Mouse (Mus musculus): ENCODE results near the gene Dag1.
"Not testable (repeated sequence)": the region's sequence is repeated elsewhere in the genome, so short reads cannot be mapped to it uniquely, and the experiment has no call there.

Gene Dag1

DNA sequence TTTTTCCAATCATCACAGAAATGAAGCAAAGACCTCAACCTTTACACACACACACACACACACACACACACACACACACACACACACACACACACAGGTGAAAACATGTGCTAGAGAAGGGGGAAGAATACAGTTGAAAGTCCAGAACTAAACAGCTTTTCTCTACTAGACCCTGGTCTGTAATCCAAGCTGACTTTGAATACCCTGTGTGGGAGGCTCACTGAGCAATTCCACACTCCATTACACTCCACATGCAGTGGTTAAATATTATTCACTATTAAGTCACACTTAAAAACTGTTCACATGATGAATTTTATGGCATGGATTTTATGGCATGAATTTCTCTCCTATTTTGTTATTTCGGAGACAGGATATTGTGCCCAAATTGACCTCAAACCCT is 40.1 kb downstream of the Dag1 start:
- DNase-seq (ENCODE audit: low spot score), result no peak

DNA sequence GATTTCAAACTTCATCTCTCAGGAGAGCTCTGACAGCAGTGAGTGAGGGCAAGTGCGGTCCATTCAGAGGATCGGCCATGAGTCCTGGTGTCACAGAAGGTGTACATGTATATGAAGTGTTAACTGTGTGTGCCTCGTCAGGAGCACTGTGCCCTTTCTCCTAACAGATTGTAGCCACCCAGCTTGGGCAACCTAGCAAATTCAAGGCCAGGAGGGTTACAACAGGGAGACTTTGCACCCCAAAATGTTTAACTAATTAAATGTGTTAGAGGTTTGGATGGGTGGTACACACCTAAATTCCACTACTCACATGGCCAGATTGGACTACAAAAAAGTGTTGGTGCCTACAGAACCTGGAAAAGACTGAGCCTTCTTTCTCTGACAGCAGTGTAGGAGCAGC is 42.2 kb downstream of the Dag1 start:
- no peak for DNase-seq (ENCODE audit: low spot score)

GRCm38 (mm10) chr9:108220380-108220774 is 43.4 kb downstream of the Dag1 start:
- no peak for DNase-seq (ENCODE audit: low spot score)

DNA sequence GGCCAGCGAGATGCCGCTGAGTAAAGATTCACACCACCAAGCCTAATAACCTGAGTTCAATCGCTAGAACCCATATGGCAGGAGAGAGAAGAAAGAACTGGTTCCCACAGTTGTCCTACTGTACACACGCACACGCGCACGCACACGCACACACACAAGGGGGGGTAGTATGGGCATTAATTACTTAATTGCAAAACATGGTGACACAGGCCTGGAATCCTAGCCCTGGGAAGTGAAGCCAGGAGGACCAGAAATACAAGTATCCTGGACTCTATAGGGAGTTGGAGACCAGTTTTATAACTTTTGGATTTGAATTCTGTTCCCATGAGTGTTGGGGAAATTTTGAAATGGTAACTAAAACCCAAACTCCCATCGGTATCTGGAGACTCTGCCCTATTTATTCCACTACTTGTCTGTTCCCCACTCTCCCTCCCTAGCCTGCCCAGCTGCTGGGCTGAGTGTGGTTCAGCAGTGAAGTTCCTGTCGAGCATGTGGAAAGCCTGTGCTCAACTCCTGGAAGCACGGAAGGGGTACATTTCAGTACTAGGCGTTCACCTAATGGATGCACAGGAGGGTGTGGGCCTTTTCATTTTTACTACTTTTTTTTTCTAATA is 43.9 kb downstream of the Dag1 start:
- DNase-seq (ENCODE audit: low spot score), result no peak

GRCm38 (mm10) chr9:108217936-108218543 is 45.7 kb downstream of the Dag1 start:
- DNase-seq (ENCODE audit: low spot score), result no peak

GRCm38 (mm10) chr9:108217406-108217805 is 46.4 kb downstream of the Dag1 start:
- DNase-seq (ENCODE audit: low spot score), result no peak

- no peak for DNase-seq (ENCODE audit: low spot score)
Measured at GRCm38 (mm10) chr9:108213105-108213504, 50.7 kb downstream of the Dag1 start.

DNA sequence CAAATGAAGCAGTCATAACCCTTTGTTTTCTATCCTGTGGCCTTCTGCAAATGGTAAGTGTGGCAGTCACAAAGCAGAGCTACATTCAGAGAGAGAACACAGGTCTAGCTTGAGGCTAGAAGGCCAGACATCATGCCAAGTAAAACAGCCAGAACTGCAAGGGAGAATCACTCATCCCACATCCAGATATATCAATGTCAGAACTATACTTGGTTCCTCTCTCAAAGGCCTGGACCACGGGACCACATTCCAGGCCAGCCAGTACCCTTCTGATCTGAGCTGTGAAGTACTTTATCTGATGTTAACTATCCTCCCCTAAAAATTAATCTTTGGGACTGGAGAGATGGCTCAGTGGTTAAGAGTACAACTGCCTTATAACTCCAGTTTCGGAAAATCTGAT is 51.3 kb downstream of the Dag1 start:
- DNase-seq (ENCODE audit: low spot score), result no peak

GRCm38 (mm10) chr9:108205571-108205901 is 58.2 kb downstream of the Dag1 start:
- DNase-seq (ENCODE audit: low spot score), result no peak

DNA sequence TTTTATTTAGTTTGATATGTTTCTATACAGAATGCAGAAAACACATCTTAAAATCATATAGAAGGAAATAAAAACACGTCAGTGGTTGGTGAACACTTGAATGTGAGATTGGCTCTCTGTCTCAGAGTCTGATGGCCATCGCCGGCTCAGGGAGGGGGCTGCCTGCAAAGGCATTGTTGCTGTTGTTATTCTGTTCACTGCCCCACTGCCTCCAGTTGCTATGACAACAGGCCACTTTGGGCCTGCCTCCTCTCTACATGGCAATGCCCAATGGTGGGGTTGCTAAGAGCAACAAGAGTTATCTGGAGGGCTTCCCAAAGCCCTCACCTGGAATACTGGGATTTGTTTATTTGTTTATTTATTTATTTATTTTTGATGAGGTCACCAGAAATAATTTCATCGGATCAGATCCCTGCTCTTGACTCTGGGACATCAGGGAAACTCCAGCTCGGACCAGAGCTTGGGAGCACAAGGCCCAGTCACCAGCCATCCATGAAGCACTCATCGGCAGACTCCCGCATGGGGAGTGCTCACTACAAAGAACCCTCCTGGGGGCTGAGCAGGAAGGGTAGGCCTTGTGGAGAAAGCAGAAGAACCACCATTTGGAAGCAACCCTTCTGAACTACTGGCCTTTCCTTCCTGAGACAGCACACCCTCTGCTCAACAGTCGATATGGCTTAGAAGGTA is 58.7 kb downstream of the Dag1 start:
- no peak for DNase-seq (ENCODE audit: low spot score)

GRCm38 (mm10) chr9:108203015-108203414 is 60.7 kb downstream of the Dag1 start:
- peak; percentile 68 for DNase-seq (ENCODE audit: low spot score)

GRCm38 (mm10) chr9:108202169-108202568 is 61.6 kb downstream of the Dag1 start:
- no peak for DNase-seq (ENCODE audit: low spot score)

DNA sequence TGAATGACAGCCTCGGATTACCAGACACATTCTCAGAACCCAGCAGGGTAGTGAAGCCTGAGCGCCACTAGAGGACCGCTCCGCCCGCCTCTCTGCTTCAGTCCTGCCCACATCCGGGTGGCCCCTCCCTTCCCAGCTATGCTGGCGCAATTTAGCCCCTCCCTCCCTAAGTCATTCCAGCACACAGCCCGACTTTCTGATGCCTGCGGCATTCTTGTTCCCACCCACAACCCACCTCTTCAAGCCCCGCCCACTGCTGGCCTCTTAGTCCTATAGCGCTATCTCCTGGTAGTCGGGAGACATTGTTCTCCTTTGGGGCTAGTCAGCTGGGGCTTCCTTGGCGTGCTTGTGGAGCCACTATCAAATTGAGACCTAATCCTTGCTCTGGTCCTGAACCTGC is 62.6 kb downstream of the Dag1 start:
- peak; percentile 83 for DNase-seq (ENCODE audit: low spot score)

DNA sequence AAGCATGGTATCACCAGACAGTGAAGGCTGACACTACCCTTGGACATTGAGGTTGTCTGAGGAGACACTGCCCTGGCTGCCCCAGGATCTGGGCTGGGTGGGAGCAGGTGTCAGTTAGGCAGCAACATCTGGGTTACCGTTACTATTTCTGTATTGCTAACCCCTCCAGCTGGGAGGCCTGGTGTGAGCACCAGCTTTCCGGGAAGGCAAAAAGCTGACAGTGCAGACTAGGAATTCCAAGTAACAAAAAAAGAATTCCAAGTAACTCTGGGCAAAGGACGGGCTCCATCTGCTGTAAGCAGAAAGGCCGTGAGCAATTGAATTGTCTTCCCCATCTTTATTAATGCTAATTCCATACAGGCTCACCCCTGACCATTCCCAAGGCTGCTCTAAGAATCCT is 65.1 kb downstream of the Dag1 start:
- no peak for DNase-seq (ENCODE audit: low spot score)

DNA sequence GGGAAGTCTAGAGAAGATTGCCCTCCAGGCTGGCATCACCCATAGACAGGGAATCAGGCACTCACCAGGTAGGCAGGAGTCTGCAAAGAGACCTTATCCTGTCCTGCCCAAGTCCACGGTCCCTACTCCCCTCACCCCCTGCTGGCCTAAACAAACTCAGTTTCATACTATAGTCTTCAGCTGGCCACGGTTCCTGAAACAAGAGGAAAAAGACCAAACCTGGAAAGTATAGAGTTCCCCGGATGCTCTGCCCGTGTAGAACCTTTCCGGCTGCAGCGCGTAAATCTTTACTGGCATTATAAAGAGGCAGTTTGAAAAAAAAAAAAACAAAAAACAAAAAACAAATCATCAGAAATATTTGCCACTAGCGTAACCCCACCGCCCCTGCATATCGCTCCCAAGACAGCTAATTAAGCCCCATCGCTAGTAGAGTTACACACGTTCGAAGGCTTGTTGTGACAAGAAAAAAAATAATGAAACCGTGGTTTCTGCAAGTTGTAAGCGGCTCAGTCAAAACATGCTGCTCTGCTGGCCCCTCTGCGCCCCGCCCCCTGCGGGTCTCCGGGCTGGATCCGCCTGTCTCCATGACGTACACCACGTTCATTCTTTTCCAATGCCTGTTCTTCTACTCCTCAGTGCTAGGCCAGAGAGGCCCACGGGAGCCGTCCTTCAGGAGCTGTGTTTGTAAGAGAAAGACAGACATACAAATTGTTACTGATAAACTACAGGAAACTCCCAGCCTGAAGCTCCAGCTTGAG is 66.7 kb downstream of the Dag1 start:
- no peak for DNase-seq (ENCODE audit: low spot score)

DNA sequence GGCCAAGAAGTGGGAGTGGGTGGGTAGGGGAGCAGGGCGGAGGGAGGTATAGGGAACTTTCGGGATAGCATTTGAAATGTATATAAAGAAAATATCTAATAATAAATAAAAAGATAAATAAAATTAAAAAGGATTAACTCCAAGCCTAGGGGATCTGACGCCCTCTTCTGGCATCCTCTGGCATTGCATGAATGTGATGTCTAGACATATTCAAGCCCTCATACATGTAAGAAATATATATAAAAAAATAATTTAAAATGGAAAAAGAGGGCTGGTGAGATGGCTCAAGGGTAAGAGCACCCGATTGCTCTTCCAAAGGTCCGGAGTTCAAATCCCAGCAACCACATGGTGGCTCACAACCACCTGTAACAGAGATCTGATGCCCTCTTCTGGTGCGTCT is 67.5 kb downstream of the Dag1 start:
- DNase-seq (ENCODE audit: low spot score), result not testable (repeated sequence)

- DNase-seq (ENCODE audit: low spot score), result peak; percentile 44
Measured at GRCm38 (mm10) chr9:108189787-108190679, 73.7 kb downstream of the Dag1 start, which contains the start of gene Bsn. Gene Bsn, minus strand, starts transcription at chr9:108190384.

DNA sequence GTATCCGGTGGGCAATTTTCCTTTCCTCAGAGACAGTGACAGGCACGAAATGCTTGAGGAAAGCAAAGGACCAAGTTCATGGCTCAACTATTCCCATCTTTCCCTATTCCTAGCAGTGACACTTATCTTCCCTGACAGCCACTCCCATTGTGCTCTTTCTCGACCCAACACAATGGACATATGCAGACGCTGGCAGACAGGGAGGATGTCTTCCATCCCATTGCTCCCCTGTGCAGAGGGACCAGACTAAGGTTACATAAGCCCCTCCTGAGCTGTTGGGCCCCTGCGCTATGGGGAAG is 74.3 kb downstream of the Dag1 start:
- no peak for DNase-seq (ENCODE audit: low spot score)

DNA sequence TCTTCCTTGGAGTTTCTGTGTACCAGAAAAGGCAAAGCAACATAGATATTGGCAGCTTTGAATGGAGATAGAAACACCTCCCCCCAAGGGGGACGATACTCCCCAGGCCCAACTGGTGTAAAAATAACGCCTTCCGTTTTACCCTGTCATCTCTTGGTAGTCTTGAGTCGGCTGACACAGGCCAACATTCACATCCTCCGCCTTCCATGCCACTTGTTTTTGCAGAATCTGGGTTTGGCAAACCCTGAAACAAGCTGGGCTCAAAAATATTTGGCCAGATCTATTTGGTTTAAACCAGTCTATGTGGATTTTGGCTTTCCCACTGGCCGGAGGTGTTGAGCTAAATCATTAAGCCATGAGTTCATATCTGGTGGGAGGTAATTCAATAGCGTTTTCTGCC is 74.7 kb downstream of the Dag1 start:
- no peak for DNase-seq (ENCODE audit: low spot score)

- DNase-seq (ENCODE audit: low spot score), result no peak
Measured at GRCm38 (mm10) chr9:108188511-108188910, 75.2 kb downstream of the Dag1 start.

DNA sequence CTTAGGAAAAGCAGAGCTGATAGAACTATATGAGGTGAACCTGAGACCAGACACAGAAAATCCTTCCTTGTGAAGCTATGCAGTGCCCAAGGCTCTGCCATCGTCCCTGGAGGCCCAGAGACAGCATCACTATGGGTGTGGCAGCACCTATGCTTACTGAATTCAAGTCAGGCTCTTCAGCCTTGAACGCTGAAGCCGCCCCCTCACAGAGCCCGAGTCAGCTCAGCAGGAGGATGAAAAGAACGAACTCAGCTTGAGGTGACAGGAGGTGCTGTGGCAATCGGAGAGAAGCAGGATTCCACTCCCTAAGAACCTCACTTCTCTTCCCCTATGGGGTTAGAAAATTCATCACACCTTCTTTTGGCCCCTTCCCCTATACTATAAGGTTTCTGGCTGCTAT is 76.1 kb downstream of the Dag1 start:
- no peak for DNase-seq (ENCODE audit: low spot score)

GRCm38 (mm10) chr9:108185786-108186185 is 78.0 kb downstream of the Dag1 start:
- no peak for DNase-seq (ENCODE audit: low spot score)

Data from urinary bladder, postnatal 25 days (tissue).